Mouse (Mus musculus): ENCODE data around the gene H1foo.

The H1foo gene

GRCm38 (mm10) chr6:115944638-115945037, at the start of gene H1foo:
Gene H1foo, plus strand, starts transcription at chr6:115944938.
- no peak for DNase-seq

GRCm38 (mm10) chr6:115896346-115896745, 48.4 kb upstream of the H1foo start:
- no peak for DNase-seq

GRCm38 (mm10) chr6:115897117-115897516, 47.6 kb upstream of the H1foo start:
- peak; percentile 20 for DNase-seq

- no peak for DNase-seq
Measured at GRCm38 (mm10) chr6:115897926-115898520, 46.7 kb upstream of the H1foo start.

GRCm38 (mm10) chr6:115901062-115901461, 43.7 kb upstream of the H1foo start:
- DNase-seq, result peak; percentile 82

- DNase-seq, result peak; percentile 48
Measured at GRCm38 (mm10) chr6:115901489-115901931, 43.2 kb upstream of the H1foo start.

- no peak for DNase-seq
Measured at GRCm38 (mm10) chr6:115902545-115902944, 42.2 kb upstream of the H1foo start.

GRCm38 (mm10) chr6:115905568-115905967, 39.2 kb upstream of the H1foo start:
- no peak for DNase-seq

GRCm38 (mm10) chr6:115906455-115906854, 38.3 kb upstream of the H1foo start:
- DNase-seq, result no peak

- DNase-seq, result no peak
Measured at GRCm38 (mm10) chr6:115906871-115907270, 37.9 kb upstream of the H1foo start.

- DNase-seq, result no peak
Measured at GRCm38 (mm10) chr6:115908421-115908982, 36.2 kb upstream of the H1foo start.

- no peak for DNase-seq
Measured at GRCm38 (mm10) chr6:115909052-115909451, 35.7 kb upstream of the H1foo start.

GRCm38 (mm10) chr6:115909940-115910339, 34.8 kb upstream of the H1foo start:
- DNase-seq, result peak; percentile 51

GRCm38 (mm10) chr6:115911763-115912162, 33.0 kb upstream of the H1foo start:
- DNase-seq, result no peak

- no peak for DNase-seq
Measured at GRCm38 (mm10) chr6:115913482-115913881, 31.3 kb upstream of the H1foo start.

GRCm38 (mm10) chr6:115914511-115915202, 30.1 kb upstream of the H1foo start:
- peak; percentile 78 for DNase-seq

- DNase-seq, result peak; percentile 79
Measured at GRCm38 (mm10) chr6:115915601-115916445, 28.9 kb upstream of the H1foo start.

- peak; percentile 78 for DNase-seq
Measured at GRCm38 (mm10) chr6:115916611-115917010, 28.1 kb upstream of the H1foo start.

GRCm38 (mm10) chr6:115918615-115919014, 26.1 kb upstream of the H1foo start:
- DNase-seq, result no peak

GRCm38 (mm10) chr6:115919876-115920275, 24.9 kb upstream of the H1foo start:
- DNase-seq, result no peak

GRCm38 (mm10) chr6:115924829-115925228, 19.9 kb upstream of the H1foo start:
- DNase-seq, result no peak

GRCm38 (mm10) chr6:115926416-115926815, 18.3 kb upstream of the H1foo start:
- no peak for DNase-seq
